In the genomic region with DNA sequence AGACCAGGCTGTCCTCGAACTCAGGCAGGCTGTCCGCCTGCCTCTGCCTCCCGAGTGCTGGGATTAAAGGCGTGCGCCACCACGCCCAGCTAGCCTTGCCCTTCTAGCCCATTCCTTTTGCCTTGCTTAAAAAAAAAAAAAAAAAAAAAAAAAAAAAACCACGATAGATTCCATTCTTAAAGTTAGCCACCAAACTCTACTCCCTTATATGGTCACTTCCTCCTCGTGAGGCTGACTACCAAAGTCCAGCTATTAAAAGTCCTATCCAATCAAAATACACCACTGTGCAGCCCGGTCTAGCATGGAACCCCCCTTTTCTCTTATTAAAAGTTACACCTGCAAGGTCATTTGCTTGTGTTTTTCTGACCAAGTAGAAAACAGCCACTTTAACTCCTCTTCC, we compare ENCODE assay signal across 9 mouse cellular contexts. TPM values are rescaled to one million over a fixed set of nuclear protein-coding genes. Genes with fewer than 3 reads are reported as not detected.
DNase-seq lines count a peak whose midpoint lies in the region; ATAC-seq and TF ChIP-seq lines count a peak whose summit lies in the region.
"Had no signal": no experiment of that assay in that cellular context is flagged by ENCODE, and none has a peak within 500 bp of the region (broad histone marks: within the 10 kb centered on the region; RNA-seq: fewer than 3 reads in every experiment).

No protein-coding gene starts in this region.

- TF ChIP-seq CTCF in CH12.LX (conservative IDR thresholded peaks at IDR 0.05 in 1 of 2, IDR thresholded peaks at IDR 0.05 in 1 of 2; ENCODE audit: low read depth in 2 of 2, low read length in 2 of 2) = no peak
- no peak for TF ChIP-seq CTCF in MEL (IDR thresholded peaks at IDR 0.05 in 2 of 3, conservative IDR thresholded peaks at IDR 0.05 in 1 of 3; ENCODE audit: control insufficient read depth in 1 of 3, insufficient read depth in 1 of 3, low read depth in 2 of 3, low read length in 3 of 3, poor library complexity in 1 of 3, severe bottlenecking in 1 of 3)

- in situ Hi-C loops in CH12.LX (cut with MboI; ENCODE audit: low pct_ligation_motif_present, low pct_unique_long_range_greater_than_20kb, low sequenced_read_pairs) = loop anchor here (10.0 kb wide), 1 partner anchor 341 kb away; no protein-coding TSS in a partner anchor

- DNase-seq in CH12.LX (ENCODE audit: extremely low read depth) (no peak), MEL (ENCODE audit: low read depth, low spot score) (peak; percentile 58)
- DNase-seq in hindbrain, embryonic 14.5 days (ENCODE audit: low spot score) = no peak
- DNase-seq in left cerebral cortex, postnatal 36 days (ENCODE audit: low spot score in 2 of 2) = no peak
- no peak for DNase-seq in urinary bladder, adult 2 months (ENCODE audit: low spot score)
- no peak for DNase-seq in left cerebral cortex, adult 11 months (ENCODE audit: low spot score)
- DNase-seq: cerebellum, adult 2 months; right cerebral cortex, postnatal 25 days had no signal

- H3K4me1 ChIP-seq in CH12.LX (ENCODE audit: control insufficient read depth in 1 of 2, insufficient read depth in 2 of 2) (peaks cover 0 to 27% of the 10 kb centered on the region in 2 experiments; a peak in 3 of 4 replicates), MEL (ENCODE audit: control insufficient read depth in 1 of 2, insufficient read depth in 2 of 2, low read length in 2 of 2) (peaks cover 0 to 11% of the 10 kb centered on the region in 2 experiments; a peak in 2 of 4 replicates)
- peaks cover 14% of the 10 kb centered on the region for H3K4me1 ChIP-seq in hindbrain, embryonic 14.5 days (replicated peaks; ENCODE audit: control insufficient read depth, insufficient read depth, low read length)
- peaks cover 21% of the 10 kb centered on the region for H3K4me1 ChIP-seq in liver, embryonic 16.5 days (ENCODE audit: control insufficient read depth, low read depth, low read length)

- 93% methylated on average over 9 of the region's 9 CpGs for WGBS in hindbrain, embryonic 14.5 days
- 55% methylated on average over 9 of the region's 9 CpGs for WGBS in liver, embryonic 16.5 days (ENCODE audit: insufficient replicate concordance)

- TF ChIP-seq POLR2A in CH12.LX (IDR thresholded peaks at IDR 0.05; ENCODE audit: low read depth, low read length) (no peak), MEL (IDR thresholded peaks at IDR 0.05; ENCODE audit: control insufficient read depth in 1 of 2, insufficient read depth in 1 of 2, low read depth in 1 of 2, low read length in 2 of 2, poor library complexity in 1 of 2) (no peak)

- dilution Hi-C loops in CH12.LX (cut with MboI; ENCODE audit: extremely low pct_ligation_motif_present, extremely low pct_unique_long_range_greater_than_20kb, low sequenced_read_pairs) = no loop called here

- H3K27ac ChIP-seq in CH12.LX (ENCODE audit: insufficient read depth, low read depth) (no peak overlapping the region), MEL (ENCODE audit: control insufficient read depth, low read depth, low read length) (peak overlapping the region; percentile 68)
- H3K27ac ChIP-seq in hindbrain, embryonic 14.5 days = no peak overlapping the region
- peak overlapping the region; percentile 57 for H3K27ac ChIP-seq in liver, embryonic 16.5 days (ENCODE audit: low read length)

- H3K4me3 ChIP-seq in CH12.LX (replicated peaks in 1 of 3; ENCODE audit: low read depth in 2 of 3, low read length in 2 of 3, poor library complexity in 1 of 3) (peak overlapping the region in 2 of 3 experiments; percentile 57 to 77), MEL (ENCODE audit: control insufficient read depth in 1 of 2, insufficient read depth in 1 of 2, low read depth in 2 of 2, low read length in 2 of 2) (peak overlapping the region; percentile 60 to 64)
- H3K4me3 ChIP-seq in hindbrain, embryonic 14.5 days (replicated peaks; ENCODE audit: low read length) = no peak overlapping the region
- H3K4me3 ChIP-seq in liver, embryonic 16.5 days (ENCODE audit: low read depth, low read length) = no peak overlapping the region

- no peaks in the 10 kb centered on the region for H3K9me3 ChIP-seq in CH12.LX (replicated peaks; ENCODE audit: low read length)
- no peaks in the 10 kb centered on the region for H3K9me3 ChIP-seq in MEL (replicated peaks; ENCODE audit: insufficient read depth, low read length)
- no peaks in the 10 kb centered on the region for H3K9me3 ChIP-seq in hindbrain, embryonic 14.5 days (ENCODE audit: control insufficient read depth, low read length)
- H3K9me3 ChIP-seq in liver, embryonic 16.5 days (replicated peaks; ENCODE audit: control insufficient read depth, low read length) = no peaks in the 10 kb centered on the region

- peak overlapping the region; percentile 41 for H3K4me2 ChIP-seq in CH12.LX (ENCODE audit: insufficient read depth, low read depth, poor library complexity, severe bottlenecking)
- H3K4me2 ChIP-seq in hindbrain, embryonic 14.5 days (replicated peaks) = peak overlapping the region; percentile 74
- H3K4me2 ChIP-seq in liver, embryonic 16.5 days (ENCODE audit: low read depth, low read length) = peak overlapping the region; percentile 97; the same call in 1 of the 2 replicates

- TF ChIP-seq RAD21 in CH12.LX (IDR thresholded peaks at IDR 0.05; ENCODE audit: low read depth, low read length) (no peak), MEL (IDR thresholded peaks at IDR 0.05; ENCODE audit: low read depth, low read length) (no peak)

- H3K9ac ChIP-seq in CH12.LX (ENCODE audit: insufficient read depth, low read depth) (0 out of 2 replicates have a peak overlapping the region, but pooled peaks have one; percentile 67), MEL (ENCODE audit: control insufficient read depth, low read depth, low read length, poor library complexity, severe bottlenecking) (peak overlapping the region; percentile 70)
- H3K9ac ChIP-seq in hindbrain, embryonic 14.5 days = no peak overlapping the region
- H3K9ac ChIP-seq in liver, embryonic 16.5 days (ENCODE audit: low read depth, low read length) = no peak overlapping the region

- H3K36me3 ChIP-seq in CH12.LX (replicated peaks in 1 of 2; ENCODE audit: control insufficient read depth in 1 of 2, insufficient read depth in 1 of 2, low read length in 1 of 2) = peaks cover 25 to 36% of the 10 kb centered on the region in 2 experiments
- peaks cover 6 to 17% of the 10 kb centered on the region in 2 experiments for H3K36me3 ChIP-seq in MEL (ENCODE audit: control insufficient read depth in 1 of 2, insufficient read depth in 2 of 2, low read length in 2 of 2)
- peaks cover 27% of the 10 kb centered on the region for H3K36me3 ChIP-seq in hindbrain, embryonic 14.5 days (replicated peaks; ENCODE audit: control insufficient read depth, insufficient read depth)
- peaks cover 1% of the 10 kb centered on the region; the same call in 1 of the 2 replicates for H3K36me3 ChIP-seq in liver, embryonic 16.5 days (ENCODE audit: control insufficient read depth, insufficient read depth)

- no peak for ATAC-seq in hindbrain, embryonic 14.5 days (ENCODE audit: low FRiP score)
- no peak for ATAC-seq in liver, embryonic 16.5 days (ENCODE audit: low read depth)

- H3K79me2 ChIP-seq in CH12.LX (replicated peaks; ENCODE audit: control insufficient read depth, extremely low read depth, insufficient read depth, poor library complexity, severe bottlenecking) = peaks cover 14% of the 10 kb centered on the region
- peaks cover 18% of the 10 kb centered on the region for H3K79me2 ChIP-seq in MEL (ENCODE audit: control insufficient read depth, insufficient read depth, low read length, poor library complexity)

- intact Hi-C loops in left cerebral cortex, postnatal 36 days (cut with DNase I) = loop anchor here (10.0 kb wide), 2 partner anchors 181 to 281 kb away; a partner anchor contains a TSS

- H3K27me3 ChIP-seq in CH12.LX (replicated peaks) = no peaks in the 10 kb centered on the region
- H3K27me3 ChIP-seq in MEL (ENCODE audit: control insufficient read depth in 1 of 2, insufficient read depth in 2 of 2, low read length in 2 of 2) = no peaks in the 10 kb centered on the region
- no peaks in the 10 kb centered on the region for H3K27me3 ChIP-seq in hindbrain, embryonic 14.5 days (ENCODE audit: control insufficient read depth, insufficient read depth, low read length)
- H3K27me3 ChIP-seq in liver, embryonic 16.5 days (ENCODE audit: control insufficient read depth, insufficient read depth, low read depth, low read length) = no peaks in the 10 kb centered on the region

- TF ChIP-seq EP300 in CH12.LX (IDR thresholded peaks at IDR 0.05; ENCODE audit: low read length) (no peak), MEL (IDR thresholded peaks at IDR 0.05; ENCODE audit: low read depth in 1 of 2, low read length in 2 of 2) (no peak)

RNA-seq across cellular contexts. Expression of a gene that starts 1.5 kb away (rescaled TPM):
- 3,654 and 3,770 TPM in 2 replicates for total RNA-seq in CH12.LX (2012; rRNA removed)
- 1,686 and 1,748 TPM in 2 replicates for total RNA-seq in CH12.LX (2014; rRNA removed)
- polyA plus RNA-seq in CH12.LX (2012; ENCODE audit: insufficient read length, low read depth) = 705 and 1,020 TPM in 2 replicates
- 4,335 and 4,916 TPM in 2 replicates for total RNA-seq in MEL (2012; rRNA removed)
- polyA plus RNA-seq in MEL (2012; ENCODE audit: insufficient read depth in 1 of 2, insufficient read length in 2 of 2, low read depth in 1 of 2, low replicate concordance in 2 of 2, missing spikeins in 1 of 2) = 1,000 to 10,000 TPM in 1 of 2 experiments, 100 to 1,000 TPM in 1; 995 to 1,182 TPM
- polyA plus RNA-seq in hindbrain, embryonic 14.5 days (2014; fragmentation: Nextera tagmentation; extraction: Ambion mirVana) = 372 and 509 TPM in 2 replicates
- 262 and 314 TPM in 2 replicates for polyA plus RNA-seq in liver, embryonic 16.5 days (2015; fragmentation: Nextera tagmentation; extraction: Ambion mirVana)
- total RNA-seq in left cerebral cortex, postnatal 36 days (2021) = 100 to 1,000 TPM; 622 to 695 TPM
- 3,847 and 3,981 TPM in 2 replicates for polyA plus RNA-seq in urinary bladder, adult 2 months (2012; rRNA removed)

RNA-seq across cellular contexts. Expression of a gene that starts 17.6 kb away (rescaled TPM):
- total RNA-seq in CH12.LX (2012; rRNA removed) = 16.9 and 17.2 TPM in 2 replicates
- total RNA-seq in CH12.LX (2014; rRNA removed) = 13.0 and 13.3 TPM in 2 replicates
- 24.5 and 29.9 TPM in 2 replicates for polyA plus RNA-seq in CH12.LX (2012; ENCODE audit: insufficient read length, low read depth)
- 9.3 and 10.7 TPM in 2 replicates for total RNA-seq in MEL (2012; rRNA removed)
- polyA plus RNA-seq in MEL (2012; ENCODE audit: insufficient read depth in 1 of 2, insufficient read length in 2 of 2, low read depth in 1 of 2, low replicate concordance in 2 of 2, missing spikeins in 1 of 2) = 10 to 100 TPM in 1 of 2 experiments, not detected in 1; 16.7 TPM
- polyA plus RNA-seq in hindbrain, embryonic 14.5 days (2014; fragmentation: Nextera tagmentation; extraction: Ambion mirVana) = 40.6 and 40.9 TPM in 2 replicates
- polyA plus RNA-seq in liver, embryonic 16.5 days (2015; fragmentation: Nextera tagmentation; extraction: Ambion mirVana) = 1.3 and 1.7 TPM in 2 replicates
- 10 to 100 TPM; 26.5 to 31.7 TPM for total RNA-seq in left cerebral cortex, postnatal 36 days (2021)
- 25.4 and 28.3 TPM in 2 replicates for polyA plus RNA-seq in urinary bladder, adult 2 months (2012; rRNA removed)

RNA-seq across cellular contexts. Expression of a gene that starts 30.0 kb away (rescaled TPM):
- total RNA-seq in CH12.LX (2012; rRNA removed) = 0.46 and 0.85 TPM in 2 replicates
- total RNA-seq in CH12.LX (2014; rRNA removed) = 0.16 and 0.20 TPM in 2 replicates
- 0.45 and 0.67 TPM in 2 replicates for polyA plus RNA-seq in CH12.LX (2012; ENCODE audit: insufficient read length, low read depth)
- total RNA-seq in MEL (2012; rRNA removed) = 4.5 and 6.1 TPM in 2 replicates
- polyA plus RNA-seq in MEL (2012; ENCODE audit: insufficient read depth in 1 of 2, insufficient read length in 2 of 2, low read depth in 1 of 2, low replicate concordance in 2 of 2, missing spikeins in 1 of 2) = 10 to 100 TPM in 1 of 2 experiments, not detected in 1; 14.6 TPM
- polyA plus RNA-seq in hindbrain, embryonic 14.5 days (2014; fragmentation: Nextera tagmentation; extraction: Ambion mirVana) = 2.6 and 2.9 TPM in 2 replicates
- polyA plus RNA-seq in liver, embryonic 16.5 days (2015; fragmentation: Nextera tagmentation; extraction: Ambion mirVana) = 2.0 and 2.6 TPM in 2 replicates
- 1 to 10 TPM; 6.3 to 7.2 TPM for total RNA-seq in left cerebral cortex, postnatal 36 days (2021)
- polyA plus RNA-seq in urinary bladder, adult 2 months (2012; rRNA removed) = 144 and 160 TPM in 2 replicates

RNA-seq across cellular contexts. Expression of a gene that starts 34.0 kb away (rescaled TPM):
- not detected in 2 replicates for total RNA-seq in CH12.LX (2012; rRNA removed)
- total RNA-seq in CH12.LX (2014; rRNA removed) = not detected in 2 replicates
- polyA plus RNA-seq in CH12.LX (2012; ENCODE audit: insufficient read length, low read depth) = not detected in 2 replicates
- not detected in 2 replicates for total RNA-seq in MEL (2012; rRNA removed)
- polyA plus RNA-seq in MEL (2012; ENCODE audit: insufficient read depth in 1 of 2, insufficient read length in 2 of 2, low read depth in 1 of 2, low replicate concordance in 2 of 2, missing spikeins in 1 of 2) = not detected
- not detected in 2 replicates for polyA plus RNA-seq in hindbrain, embryonic 14.5 days (2014; fragmentation: Nextera tagmentation; extraction: Ambion mirVana)
- not detected in 2 replicates for polyA plus RNA-seq in liver, embryonic 16.5 days (2015; fragmentation: Nextera tagmentation; extraction: Ambion mirVana)
- not detected for total RNA-seq in left cerebral cortex, postnatal 36 days (2021)
- polyA plus RNA-seq in urinary bladder, adult 2 months (2012; rRNA removed) = 4.6 and 5.9 TPM in 2 replicates
- polyA plus RNA-seq: cerebellum, adult 2 months had no signal

Comparison
In these comparisons a context has a peak if more than half of its experiments do, and no peak if none do; other contexts are left out.
1. H3K27ac ChIP-seq: peak in MEL (single experiment) and liver, embryonic 16.5 days (single experiment); none in CH12.LX (single experiment) and hindbrain, embryonic 14.5 days (single experiment).
2. H3K4me2 ChIP-seq: peak in every context shown above with its lines; median percentile 97 in liver, embryonic 16.5 days; 74 in hindbrain, embryonic 14.5 days; 41 in CH12.LX.
3. H3K4me3 ChIP-seq: peak in CH12.LX (2 of 3) and MEL (2 of 2); none in hindbrain, embryonic 14.5 days (single experiment) and liver, embryonic 16.5 days (single experiment).
4. H3K9ac ChIP-seq: peak in CH12.LX (single experiment) and MEL (single experiment); none in hindbrain, embryonic 14.5 days (single experiment) and liver, embryonic 16.5 days (single experiment).